Mouse (Mus musculus): ENCODE data around the gene Krtap4-7.
"Not testable (repeated sequence)": the region's sequence is repeated elsewhere in the genome, so short reads cannot be mapped to it uniquely, and the experiment has no call there.

The Krtap4-7 gene

DNA sequence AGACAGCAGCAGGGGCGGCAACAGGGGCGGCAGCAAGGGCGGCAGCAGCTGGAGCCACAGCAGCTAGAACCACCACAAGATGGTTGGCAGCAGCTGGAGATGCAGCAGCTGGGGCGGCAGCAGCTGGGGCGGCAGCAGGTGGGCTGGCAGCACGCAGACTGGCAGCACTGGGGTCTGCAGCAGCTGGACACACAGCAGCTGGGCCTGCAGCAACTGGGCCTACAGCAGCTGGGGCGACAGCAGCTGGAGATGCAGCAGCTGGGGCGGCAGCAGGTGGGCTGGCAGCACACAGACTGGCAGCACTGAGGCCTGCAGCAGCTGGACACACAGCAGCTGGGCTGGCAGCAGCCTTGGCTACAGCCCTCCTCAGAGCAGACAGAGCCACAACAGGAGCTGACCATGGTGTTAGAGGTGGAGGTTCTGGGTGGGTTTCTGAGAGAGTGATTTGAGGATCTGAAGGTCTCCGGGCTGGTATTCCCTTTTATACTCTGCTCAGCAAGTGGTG, at the start of gene Krtap4-7:
Gene Krtap4-7, minus strand, starts transcription at position 455 of the 505 bp plus-strand sequence.
- not testable (repeated sequence) for DNase-seq (ENCODE audit: low spot score in 2 of 2)

- DNase-seq (ENCODE audit: low spot score in 2 of 2): no peak
Observed at GRCm38 (mm10) chr11:99690463-99690862, 46.6 kb upstream of the Krtap4-7 start, which contains the start of gene Gm14190. Gene Gm14190 (minus strand): TSS chr11:99690740.

DNA sequence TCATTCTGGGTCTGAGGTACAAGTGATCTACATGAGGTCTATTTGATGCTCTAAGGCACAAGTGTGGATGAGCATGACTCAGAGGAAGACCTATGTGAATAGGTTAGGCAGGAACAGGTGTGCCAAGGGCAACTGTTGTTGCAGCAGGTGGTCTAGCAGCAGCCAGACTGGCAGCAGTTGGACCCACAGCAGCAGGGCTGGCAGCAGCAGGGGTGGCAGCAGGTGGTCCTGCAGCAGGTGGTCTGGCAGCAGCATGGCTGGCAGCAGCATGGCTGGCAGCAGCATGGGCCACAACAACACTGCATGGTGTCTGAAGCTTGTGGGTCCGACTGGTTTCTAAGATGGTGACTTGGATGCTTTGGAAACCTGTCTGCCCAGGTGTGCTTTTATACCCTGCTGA, 41.3 kb upstream of the Krtap4-7 start:
- not testable (repeated sequence) for DNase-seq (ENCODE audit: low spot score in 2 of 2)

- DNase-seq (ENCODE audit: low spot score in 2 of 2): no peak
Observed at GRCm38 (mm10) chr11:99683481-99683880, 39.6 kb upstream of the Krtap4-7 start.

DNA sequence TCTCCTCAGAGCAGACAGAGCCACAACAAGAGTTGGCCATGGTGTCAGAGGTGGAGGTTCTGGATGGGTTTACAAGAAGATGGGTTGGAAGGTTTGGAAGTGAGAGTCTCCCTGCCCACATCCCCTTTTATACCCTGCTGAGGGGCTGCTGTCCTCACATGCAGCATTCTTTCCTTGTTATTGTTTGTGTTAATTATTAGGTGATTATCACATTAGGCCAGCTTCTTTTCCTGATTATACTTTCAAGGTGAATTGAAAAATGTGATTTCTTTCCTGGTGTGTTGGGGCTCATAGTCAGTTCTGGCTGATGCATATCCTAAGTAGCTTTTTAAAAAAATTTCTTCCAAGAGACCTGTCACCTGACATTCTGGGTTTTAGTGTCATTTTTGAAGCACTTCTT, 22.0 kb upstream of the Krtap4-7 start, which contains the start of gene Krtap4-6:
Gene Krtap4-6, minus strand, starts transcription at position 101 of the 400 bp plus-strand sequence.
- DNase-seq (ENCODE audit: low spot score in 2 of 2): no peak

- no peak for DNase-seq (ENCODE audit: low spot score in 2 of 2)
Observed at GRCm38 (mm10) chr11:99662802-99663201, 18.9 kb upstream of the Krtap4-7 start.

DNA sequence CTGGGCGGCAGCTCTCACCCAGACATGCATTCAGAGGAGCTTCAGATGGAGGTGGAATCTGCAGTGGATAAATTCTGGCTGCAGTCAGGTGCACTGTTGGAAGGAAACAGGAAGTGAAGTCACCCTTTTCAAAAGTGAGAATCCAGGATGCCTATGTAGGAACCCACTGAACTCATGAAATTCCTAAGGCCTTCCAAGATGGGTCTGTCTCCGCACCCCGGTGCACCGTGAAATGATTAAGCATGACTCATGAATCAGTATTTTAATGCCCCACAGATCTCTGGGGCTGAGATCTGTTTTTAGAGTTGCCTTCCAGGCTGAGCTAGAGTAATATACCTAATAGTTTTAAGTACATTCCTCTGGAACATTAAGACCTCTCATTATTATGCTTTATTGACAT, 15.4 kb upstream of the Krtap4-7 start:
- DNase-seq (ENCODE audit: low spot score in 2 of 2): no peak

GRCm38 (mm10) chr11:99658467-99659010, 14.7 kb upstream of the Krtap4-7 start, which contains the start of gene Gm11563:
Gene Gm11563 (minus strand): TSS chr11:99658960.
- not testable (repeated sequence) for DNase-seq (ENCODE audit: low spot score in 2 of 2)

GRCm38 (mm10) chr11:99657051-99657450, 13.2 kb upstream of the Krtap4-7 start:
- no peak for DNase-seq (ENCODE audit: low spot score in 2 of 2)

DNA sequence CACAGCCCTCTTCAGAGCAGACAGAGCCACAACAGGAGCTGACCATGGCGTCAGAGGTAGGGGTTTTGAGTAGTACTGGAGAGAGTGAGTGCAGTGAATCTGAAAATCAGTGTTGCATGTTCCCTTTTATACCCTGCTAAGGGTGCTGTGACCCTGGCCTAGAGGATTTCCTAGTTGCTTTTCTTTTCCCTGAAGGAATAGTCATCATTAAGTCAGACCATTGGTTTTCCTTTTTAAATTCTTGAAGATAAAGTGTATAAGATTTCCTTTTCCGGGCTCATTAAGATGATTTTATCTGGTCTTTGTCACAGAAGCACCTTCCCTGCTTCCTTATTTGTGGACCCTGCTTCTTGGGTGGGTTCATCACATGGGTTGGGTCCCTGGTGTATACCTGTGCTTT, 6.2 kb upstream of the Krtap4-7 start, which contains the start of gene Gm11555:
Gene Gm11555, minus strand, starts transcription at position 101 of the 400 bp plus-strand sequence.
- DNase-seq (ENCODE audit: low spot score in 2 of 2): no peak

GRCm38 (mm10) chr11:99646444-99646843, 2.6 kb upstream of the Krtap4-7 start:
- DNase-seq (ENCODE audit: low spot score in 2 of 2): no peak

DNA sequence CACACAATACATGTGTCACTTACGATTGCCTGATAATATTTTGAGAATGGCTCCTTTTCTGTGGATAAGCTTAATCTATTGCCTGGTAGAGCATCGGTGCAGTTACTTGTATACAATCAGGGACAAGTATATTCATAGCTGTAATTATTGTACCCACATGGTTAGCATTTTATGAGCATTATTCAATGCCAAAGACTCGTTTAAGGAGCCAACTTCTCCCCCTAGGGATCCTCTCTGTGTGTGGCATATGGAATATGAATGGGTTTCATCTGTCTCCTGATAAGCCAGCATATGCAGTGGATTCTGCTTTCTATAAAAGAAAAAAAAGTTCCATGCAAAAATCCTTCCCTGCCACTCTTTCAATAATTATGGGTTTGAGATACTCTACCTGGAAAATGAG, 462 bp upstream of the Krtap4-7 start:
- DNase-seq (ENCODE audit: low spot score in 2 of 2): no peak

DNA sequence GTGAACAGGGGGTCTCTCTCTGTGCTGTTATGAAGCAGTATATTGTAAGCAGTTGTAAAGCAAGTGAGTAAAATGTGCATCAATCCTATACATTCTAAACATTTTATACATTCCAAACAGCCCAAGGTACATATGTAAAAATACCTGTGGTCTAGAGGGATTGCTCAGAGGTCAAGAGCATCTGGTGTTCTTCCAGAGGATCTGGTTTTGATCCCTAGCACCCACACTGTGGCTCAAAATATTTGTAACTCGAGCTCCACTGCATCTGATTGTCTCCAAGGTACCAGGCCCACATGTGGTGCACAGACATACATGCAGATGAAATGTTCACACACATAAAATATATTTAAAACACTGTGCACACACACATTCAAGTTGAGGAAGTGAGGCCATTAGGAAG, 3.0 kb downstream of the Krtap4-7 start:
- DNase-seq (ENCODE audit: low spot score in 2 of 2): no peak

- DNase-seq (ENCODE audit: low spot score in 2 of 2): no peak
Observed at GRCm38 (mm10) chr11:99637086-99637485, 6.8 kb downstream of the Krtap4-7 start.

GRCm38 (mm10) chr11:99634653-99635134, 9.2 kb downstream of the Krtap4-7 start, which contains the start of gene Krtap4-2:
Gene Krtap4-2 (minus strand): TSS chr11:99635084.
- no peak for DNase-seq (ENCODE audit: low spot score in 2 of 2)

DNA sequence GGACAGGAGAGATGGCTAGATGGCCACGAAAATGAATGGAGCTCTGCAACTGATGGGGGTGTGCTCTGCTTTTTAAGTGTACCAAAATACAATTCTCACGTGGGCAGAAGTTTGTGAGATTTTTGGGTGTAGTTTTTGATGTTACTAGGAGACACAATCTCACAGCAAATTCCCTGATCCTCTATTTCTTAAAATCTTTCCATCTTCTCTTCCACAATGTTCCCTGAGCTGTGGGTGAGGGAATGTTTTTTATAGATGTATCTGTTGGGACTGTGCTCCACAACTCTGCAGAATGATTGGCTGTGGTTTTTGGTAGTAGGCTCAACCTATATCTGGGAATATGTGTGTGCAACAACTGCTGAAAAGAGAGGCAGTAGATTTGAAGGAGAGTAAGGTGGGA, 10.6 kb downstream of the Krtap4-7 start:
- no peak for DNase-seq (ENCODE audit: low spot score in 2 of 2)

DNA sequence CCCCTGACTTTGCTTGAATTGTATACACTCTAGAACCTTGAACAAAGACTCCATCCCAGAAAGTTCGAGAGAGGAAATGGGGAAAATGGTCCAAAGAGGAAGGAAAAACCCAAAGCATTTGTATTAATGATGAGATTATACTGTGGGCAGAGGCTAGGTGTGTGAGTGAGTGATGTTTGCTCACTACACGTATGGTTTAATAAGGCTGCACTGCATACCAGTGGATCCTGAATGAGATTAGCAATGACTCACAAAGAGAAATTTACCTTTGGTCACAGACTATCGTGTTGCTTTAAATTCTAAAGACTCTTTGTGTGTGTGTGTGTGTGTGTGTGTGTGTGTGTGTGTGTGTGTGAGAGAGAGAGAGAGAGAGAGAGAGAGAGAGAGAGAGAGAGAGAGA, 13.0 kb downstream of the Krtap4-7 start:
- no peak for DNase-seq (ENCODE audit: low spot score in 2 of 2)

GRCm38 (mm10) chr11:99628138-99628537, 15.8 kb downstream of the Krtap4-7 start, which contains the start of gene Krtap4-1:
Gene Krtap4-1 (minus strand): TSS chr11:99628238.
- DNase-seq (ENCODE audit: low spot score in 2 of 2): no peak

DNA sequence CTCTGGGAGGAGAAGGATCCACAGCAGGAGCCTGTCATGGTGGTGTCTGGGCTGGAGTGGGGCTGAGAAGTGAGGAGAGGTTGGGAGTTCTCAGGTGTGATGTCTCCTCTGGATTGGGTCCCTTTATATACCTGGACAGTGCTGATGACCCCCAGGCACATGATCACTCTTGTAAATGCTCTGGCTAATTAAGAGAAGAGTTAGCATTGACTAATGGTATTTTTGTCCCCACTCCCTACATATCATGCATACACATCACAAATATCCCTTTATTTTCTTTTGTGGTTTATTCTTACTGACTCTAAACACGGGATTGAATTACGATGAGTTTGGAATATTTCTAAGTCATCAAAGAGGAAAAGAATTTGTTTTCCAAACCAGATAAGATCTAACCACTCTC, 23.6 kb downstream of the Krtap4-7 start, which contains the start of gene Gm11562:
Gene Gm11562, minus strand, starts transcription at position 101 of the 400 bp plus-strand sequence.
- no peak for DNase-seq (ENCODE audit: low spot score in 2 of 2)

DNA sequence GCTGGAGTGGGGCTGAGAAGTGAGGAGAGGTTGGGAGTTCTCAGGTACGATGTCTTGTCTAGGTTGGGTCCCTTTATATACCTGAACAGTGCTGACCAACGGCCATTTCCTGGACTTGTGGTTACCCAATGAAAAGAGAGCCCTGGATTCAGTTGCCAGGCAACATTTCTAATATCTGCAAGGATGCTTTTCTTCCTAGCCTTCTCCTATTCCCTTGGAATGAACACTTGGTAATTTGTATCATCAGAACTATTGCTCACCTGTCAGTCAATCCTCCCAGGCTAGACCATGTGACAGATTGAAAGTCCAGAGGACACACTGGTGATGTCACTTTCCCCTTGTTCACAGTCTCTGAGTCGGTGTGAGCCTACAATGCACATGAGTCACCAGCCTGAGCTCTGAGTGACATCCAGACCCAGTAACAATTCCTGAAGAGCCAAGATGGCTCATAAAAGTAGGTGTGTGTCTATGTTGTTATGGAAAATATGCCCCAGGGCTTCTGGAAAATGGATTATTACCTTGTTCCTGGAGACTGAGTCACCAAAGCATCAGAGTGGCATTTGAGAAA, 29.0 kb downstream of the Krtap4-7 start, which contains the start of gene Krtap2-4:
Gene Krtap2-4, minus strand, starts transcription at position 51 of the 568 bp plus-strand sequence.
- no peak for DNase-seq (ENCODE audit: low spot score in 2 of 2)

DNA sequence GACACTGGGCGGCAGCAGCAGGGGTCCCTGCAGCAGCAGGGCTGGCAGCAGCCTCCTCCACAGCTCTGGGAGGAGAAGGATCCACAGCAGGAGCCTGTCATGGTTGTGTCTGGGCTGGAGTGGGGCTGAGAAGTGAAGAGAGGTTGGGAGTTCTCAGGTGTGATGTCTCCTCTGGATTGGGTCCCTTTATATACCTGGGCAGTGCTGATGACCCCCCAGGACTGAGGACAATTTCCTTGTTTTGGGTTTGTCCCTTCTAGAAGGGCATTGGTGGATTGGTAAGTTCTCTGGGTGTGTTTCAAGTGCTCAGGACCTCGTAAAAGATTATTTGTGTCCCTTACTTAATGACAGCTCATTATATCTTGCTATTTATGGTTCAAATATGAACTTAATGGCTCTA, 33.8 kb downstream of the Krtap4-7 start, which contains the start of gene Gm11937:
Gene Gm11937, minus strand, starts transcription at position 101 of the 400 bp plus-strand sequence.
- not testable (repeated sequence) for DNase-seq (ENCODE audit: low spot score in 2 of 2)

DNA sequence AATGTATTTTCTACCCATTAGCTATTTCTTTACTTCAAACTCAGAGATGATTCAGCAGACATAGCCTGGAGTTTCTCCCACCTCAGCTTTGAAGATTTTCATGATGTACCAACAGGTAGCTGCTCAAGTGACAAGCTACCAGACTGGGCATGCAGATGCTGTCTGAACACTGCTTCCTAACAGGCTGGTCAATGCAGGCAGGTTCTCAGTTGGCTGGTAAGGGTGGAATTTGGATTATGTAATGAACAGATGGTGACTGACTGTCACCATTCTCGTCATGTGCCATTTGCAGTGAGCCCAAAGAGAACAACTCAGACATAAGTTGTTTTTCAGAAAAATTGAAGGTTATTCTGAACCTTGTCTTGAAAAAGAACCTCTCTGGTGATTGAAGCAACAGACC, 34.8 kb downstream of the Krtap4-7 start:
- DNase-seq (ENCODE audit: low spot score in 2 of 2): peak in 1 of 2 experiments; percentile 13
